Mouse (Mus musculus): ENCODE results near the gene Ccm2.

The Ccm2 gene

GRCm38 (mm10) chr11:6529961-6530360 is 16.7 kb upstream of the Ccm2 start:
- DNase-seq (ENCODE audit: low spot score) = no peak

- no peak for DNase-seq (ENCODE audit: low spot score)
These were observed 15.9 kb upstream of the Ccm2 start for GRCm38 (mm10) chr11:6530746-6531145.

- no peak for DNase-seq (ENCODE audit: low spot score)
These were observed 2.0 kb upstream of the Ccm2 start for GRCm38 (mm10) chr11:6544683-6545082.

GRCm38 (mm10) chr11:6545186-6545856 is 1.4 kb upstream of the Ccm2 start:
- DNase-seq (ENCODE audit: low spot score) = no peak

GRCm38 (mm10) chr11:6545857-6546192 is 862 bp upstream of the Ccm2 start:
- no peak for DNase-seq (ENCODE audit: low spot score)

- DNase-seq (ENCODE audit: low spot score) = peak; percentile 53
These were observed 472 bp downstream of the Ccm2 start for GRCm38 (mm10) chr11:6547037-6547680.

GRCm38 (mm10) chr11:6547696-6548325 is 1.1 kb downstream of the Ccm2 start:
- DNase-seq (ENCODE audit: low spot score) = no peak

- no peak for DNase-seq (ENCODE audit: low spot score)
These were observed 3.1 kb downstream of the Ccm2 start for GRCm38 (mm10) chr11:6549770-6550169.

- no peak for DNase-seq (ENCODE audit: low spot score)
These were observed 3.5 kb downstream of the Ccm2 start for GRCm38 (mm10) chr11:6550201-6550600.

- no peak for DNase-seq (ENCODE audit: low spot score)
These were observed 11.5 kb downstream of the Ccm2 start for GRCm38 (mm10) chr11:6558234-6558633.

- no peak for DNase-seq (ENCODE audit: low spot score)
These were observed 13.3 kb downstream of the Ccm2 start for GRCm38 (mm10) chr11:6559996-6560395.

- no peak for DNase-seq (ENCODE audit: low spot score)
These were observed 14.1 kb downstream of the Ccm2 start for GRCm38 (mm10) chr11:6560655-6561360.

- DNase-seq (ENCODE audit: low spot score) = no peak
These were observed 14.8 kb downstream of the Ccm2 start for GRCm38 (mm10) chr11:6561474-6561873.

- no peak for DNase-seq (ENCODE audit: low spot score)
These were observed 15.7 kb downstream of the Ccm2 start for GRCm38 (mm10) chr11:6562359-6562758.

- DNase-seq (ENCODE audit: low spot score) = no peak
These were observed 16.5 kb downstream of the Ccm2 start for GRCm38 (mm10) chr11:6563201-6563600.

- no peak for DNase-seq (ENCODE audit: low spot score)
These were observed 19.8 kb downstream of the Ccm2 start for GRCm38 (mm10) chr11:6566496-6566895.

GRCm38 (mm10) chr11:6567951-6568350 is 21.3 kb downstream of the Ccm2 start:
- no peak for DNase-seq (ENCODE audit: low spot score)

- no peak for DNase-seq (ENCODE audit: low spot score)
These were observed 22.1 kb downstream of the Ccm2 start for GRCm38 (mm10) chr11:6568584-6569409.

- no peak for DNase-seq (ENCODE audit: low spot score)
These were observed 22.7 kb downstream of the Ccm2 start for GRCm38 (mm10) chr11:6569410-6569777.

GRCm38 (mm10) chr11:6576151-6576550 is 29.5 kb downstream of the Ccm2 start:
- no peak for DNase-seq (ENCODE audit: low spot score)

GRCm38 (mm10) chr11:6579361-6579760 is 32.7 kb downstream of the Ccm2 start:
- DNase-seq (ENCODE audit: low spot score) = no peak

Data from ovary, postnatal 14 days (tissue).